Mouse (Mus musculus) forebrain, embryonic 15.5 days (tissue): ENCODE results near the gene Setdb2. TPM values are rescaled to one million over a fixed set of nuclear protein-coding genes. Genes with fewer than 3 reads are reported as not detected.

ENCODE experiments used
- ATAC-seq: fragments of 200-750 bp; cut with Nextera tagmentation; replicated peaks from 2 replicates; pipeline ENCODE4 v1.8.0; 2017; ENCODE audit warnings: mild to moderate bottlenecking, moderate TSS enrichment, moderate library complexity
- H3K27ac ChIP-seq: fragments of 300-500 bp; sonication (generic); replicated peaks from 2 replicates; pipeline ENCODE4 v1.5.1; 2015; ENCODE audit warnings: mild to moderate bottlenecking, inconsistent platforms
- H3K27me3 ChIP-seq: fragments of 300-500 bp; sonication (generic); 2 replicates; pipeline ENCODE4 v1.6.1; 2015; ENCODE audit warnings: inconsistent platforms
- H3K36me3 ChIP-seq: fragments of 300-500 bp; sonication (generic); 2 replicates; pipeline ENCODE4 v1.6.1; 2015; ENCODE audit warnings: mild to moderate bottlenecking, inconsistent platforms
- H3K4me1 ChIP-seq: fragments of 300-500 bp; sonication (generic); 2 replicates; pipeline ENCODE4 v1.6.1; 2015; ENCODE audit warnings: inconsistent platforms
- H3K4me2 ChIP-seq: fragments of 300-500 bp; sonication (generic); replicated peaks from 2 replicates; pipeline ENCODE4 v1.6.1; 2015; ENCODE audit warnings: mild to moderate bottlenecking, inconsistent platforms
- H3K4me3 ChIP-seq: fragments of 300-500 bp; sonication (generic); 2 replicates; pipeline ENCODE4 v1.5.1; 2015; ENCODE audit warnings: mild to moderate bottlenecking, inconsistent platforms
- H3K9ac ChIP-seq: fragments of 300-500 bp; sonication (generic); replicated peaks from 2 replicates; pipeline ENCODE4 v1.6.1; 2015; ENCODE audit warnings: mild to moderate bottlenecking, inconsistent platforms
- H3K9me3 ChIP-seq: fragments of 300-500 bp; sonication (generic); 2 replicates; pipeline ENCODE4 v1.6.1; 2016; ENCODE audit warnings: inconsistent platforms
- WGBS: fragments of 180-500 bp; shearing (Covaris S2); methylation state at CpG from one replicate; pipeline ENCODE4 v1.1.7; 2015; ENCODE audit warnings: mixed read lengths; 5-methylcytosine and 5-hydroxymethylcytosine counted together
- polyA plus RNA-seq: library from polyadenylated mRNA; unstranded; fragments of >200 nt; fragmentation: Nextera tagmentation; extraction: Ambion mirVana; gene quantifications from 2 replicates; pipeline ENCODE4 v1.2.1, GENCODE M21; 2015

Gene Setdb2
- polyA plus RNA-seq, 1 experiment from 2014 or later, result 11.2 TPM

GRCm38 (mm10) chr14:59365244-59365644 is 75.4 kb downstream of the Setdb2 start, which contains the start of gene Phf11d:
Gene Phf11d (minus strand): TSS chr14:59365470.
- no peak for ATAC-seq
- no peaks in the 10 kb centered on the region for H3K27me3 ChIP-seq

More at GRCm38 (mm10) chr14:59365244-59365644, 75.4 kb downstream of the Setdb2 start, which contains the start of gene Phf11d:
- Histone ChIP-seq H3K4me2 (no peak within 1 kb of the TSS), H3K9ac (no peak within 1 kb of the TSS), H3K4me1 (no peaks in the 10 kb centered on the region), H3K27ac (no peak within 1 kb of the TSS), H3K4me3 (no peak within 1 kb of the TSS), H3K36me3 (no peaks in the 10 kb centered on the region), H3K9me3 (no peaks in the 10 kb centered on the region)
- 83% methylated on average over 6 of the region's 6 CpGs for WGBS

Other genes with a start within 250 kb of the Setdb2 start
- gene Rcbtb1, start 239.7 kb downstream of the Setdb2 start, polyA plus RNA-seq, result 83.5 and 85.4 TPM in 2 replicates
- not detected in 2 replicates for gene Gm6904, start 180.7 kb downstream of the Setdb2 start, polyA plus RNA-seq
- gene Phf11a, start 143.4 kb downstream of the Setdb2 start, polyA plus RNA-seq, result not detected in 2 replicates
- 0.14 and 0.29 TPM in 2 replicates for gene Phf11b, start 99.5 kb downstream of the Setdb2 start, polyA plus RNA-seq
- gene Phf11d, start 75.4 kb downstream of the Setdb2 start, polyA plus RNA-seq, result 0.24 and 0.46 TPM in 2 replicates
- gene Phf11c, start 45.5 kb downstream of the Setdb2 start, polyA plus RNA-seq, result 0.27 and 0.32 TPM in 2 replicates
- gene Cab39l, start 88 bp upstream of the Setdb2 start, polyA plus RNA-seq, result 22.7 and 22.8 TPM in 2 replicates
- 35.8 and 38.8 TPM in 2 replicates for gene Cdadc1, start 157.1 kb upstream of the Setdb2 start, polyA plus RNA-seq
- gene Shisa2, start 184.4 kb upstream of the Setdb2 start, polyA plus RNA-seq, result 18.4 and 22.8 TPM in 2 replicates